Mouse (Mus musculus) layer of hippocampus, adult 8-10 months (tissue): ENCODE results near the gene Wdr64. TPM values are rescaled to one million over a fixed set of nuclear protein-coding genes. Genes with fewer than 3 reads are reported as not detected.

ENCODE experiments used
- DNase-seq, 2 experiments: peaks; one replicate each; pipeline ENCODE4 v3.0.0; 2022; ENCODE audit warnings: low spot score in 2 of 2
- total RNA-seq, 4 experiments: library from RNA; stranded (reverse); gene quantifications; 2 replicates each; pipeline ENCODE4 v1.2.4; 2022

The Wdr64 gene
- total RNA-seq = not detected

DNA sequence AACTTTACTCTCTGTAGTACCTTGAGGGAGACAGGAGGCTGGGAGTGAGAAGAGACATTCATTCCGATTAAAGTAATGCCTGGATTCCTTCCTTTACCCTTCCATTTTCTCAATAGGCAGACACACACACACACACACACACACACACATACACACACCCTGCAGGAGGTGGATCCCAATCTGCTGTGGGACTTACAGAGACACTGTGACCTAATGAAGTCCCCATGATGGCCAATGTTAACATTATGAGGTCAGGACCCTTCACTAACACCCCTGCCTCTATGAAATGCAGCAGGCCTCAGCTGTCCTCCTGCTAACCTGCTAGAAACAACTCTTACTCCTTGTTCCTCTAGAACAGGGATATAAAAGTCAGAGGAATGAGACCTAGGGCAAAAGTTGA is at the start of gene Wdr64:
Wdr64 (plus strand) TSS at position 301 of the 400 bp plus-strand sequence.
- DNase-seq = no peak

DNA sequence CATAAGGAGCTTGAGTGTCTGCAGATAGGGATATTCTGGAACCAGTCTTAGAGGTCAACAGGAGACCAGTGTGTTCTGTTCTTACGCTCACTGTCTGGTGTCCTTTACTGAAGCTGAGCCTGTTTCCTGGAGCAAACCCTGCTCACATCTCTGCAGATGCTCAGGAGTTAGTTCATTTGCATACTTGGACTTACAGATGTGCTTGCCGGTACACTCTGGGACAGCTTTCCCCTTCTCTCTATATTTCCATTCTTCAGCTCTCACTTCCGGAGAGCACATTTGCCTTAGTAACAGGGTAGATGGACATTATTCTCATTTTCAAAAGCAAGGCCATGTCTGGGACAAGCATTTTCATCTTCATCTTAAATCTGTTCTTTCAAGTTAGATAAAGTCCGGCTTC is 49.8 kb upstream of the Wdr64 start:
- no peak for DNase-seq

DNA sequence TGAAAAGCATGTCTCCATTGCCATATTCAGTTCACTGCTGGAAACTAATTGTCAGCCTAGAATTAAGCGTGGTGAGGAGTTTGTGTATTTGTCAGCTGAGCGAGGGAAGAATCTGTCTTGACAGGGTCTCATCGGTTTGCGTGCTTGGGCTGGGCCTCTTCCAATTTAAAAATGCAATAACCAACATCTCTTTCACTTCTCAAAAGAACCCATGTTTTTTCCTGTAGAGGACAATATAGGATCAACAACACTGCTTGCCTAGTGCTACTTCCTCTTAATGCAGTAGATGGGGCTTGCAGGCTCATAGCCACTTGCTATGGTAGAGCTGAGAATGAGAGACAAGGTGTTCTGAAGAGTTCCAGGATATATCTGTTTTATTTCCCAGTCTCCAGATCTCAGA is 38.5 kb upstream of the Wdr64 start:
- DNase-seq = no peak

DNA sequence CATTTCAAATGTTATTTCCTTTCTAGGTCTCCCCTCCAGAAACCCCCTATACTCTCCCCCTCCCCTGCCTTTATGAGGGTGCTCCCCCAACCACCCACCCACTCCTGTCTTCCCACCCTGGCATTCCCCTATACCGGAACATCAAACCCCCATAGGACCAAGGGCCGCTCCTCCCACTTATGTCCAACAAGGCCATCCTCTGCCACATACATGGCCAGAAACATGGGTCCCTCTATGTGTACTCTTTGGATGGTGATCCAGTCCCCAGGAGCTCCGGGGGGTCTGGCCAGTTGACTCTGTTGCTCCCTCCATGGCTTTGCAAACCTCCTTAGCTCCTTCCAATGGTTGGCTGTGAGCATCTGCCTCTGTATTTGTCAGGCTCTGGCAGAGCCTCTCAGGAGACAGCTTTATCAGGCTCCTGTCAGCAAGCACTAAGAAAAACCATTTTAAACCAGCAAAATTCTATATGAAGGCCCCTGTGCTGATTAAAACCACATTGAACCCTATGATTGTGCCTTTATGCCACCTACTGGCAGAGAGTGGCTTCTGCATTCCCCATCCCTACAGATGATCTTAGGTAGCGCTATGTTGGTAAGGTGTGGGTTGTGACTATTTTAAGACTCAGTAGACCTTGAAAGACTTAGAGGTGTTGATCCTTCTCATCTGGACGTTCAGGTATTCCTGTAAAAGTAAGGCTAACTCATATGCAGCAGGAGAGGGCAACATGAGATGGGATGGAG is 29.6 kb upstream of the Wdr64 start:
- DNase-seq = peak in 1 of 2 experiments; percentile 18

DNA sequence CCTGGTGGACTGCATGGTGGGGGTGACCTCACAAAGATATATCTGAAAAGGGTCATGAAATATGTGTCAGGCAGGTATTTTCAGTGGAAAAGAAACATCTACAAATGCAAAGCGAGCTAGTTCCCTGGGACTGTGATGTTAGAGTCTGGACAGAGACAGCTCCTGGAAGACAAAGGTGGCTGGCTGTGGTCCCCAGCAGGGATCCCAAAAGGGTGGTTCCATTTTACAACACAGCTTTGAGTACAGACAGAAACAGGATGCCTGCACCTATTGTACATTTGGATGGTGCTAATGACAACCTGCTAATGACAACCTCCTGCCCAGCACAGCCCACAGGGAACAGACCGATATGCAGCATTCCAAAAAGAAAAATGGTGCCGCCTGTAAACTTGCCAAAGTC is 28.9 kb upstream of the Wdr64 start:
- no peak for DNase-seq

DNA sequence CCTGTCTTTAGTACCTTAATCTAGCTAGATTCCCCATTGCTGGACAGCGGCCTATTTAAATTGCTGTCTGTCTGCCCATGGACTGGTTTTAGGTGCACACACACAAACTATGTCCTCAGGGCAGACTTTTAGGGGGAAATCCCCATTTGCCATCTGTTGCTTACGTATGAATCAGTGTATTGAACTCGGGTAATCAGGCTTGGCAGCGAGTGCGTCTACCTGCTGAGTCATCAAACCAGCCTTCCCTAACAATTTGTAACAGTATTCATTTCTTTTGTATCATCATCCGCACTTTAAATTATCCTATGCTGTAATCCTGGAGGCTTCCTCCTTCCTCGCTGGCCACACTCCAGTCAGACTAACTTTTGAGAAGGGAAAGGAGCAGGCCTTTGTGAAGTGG is 28.4 kb upstream of the Wdr64 start:
- no peak for DNase-seq

DNA sequence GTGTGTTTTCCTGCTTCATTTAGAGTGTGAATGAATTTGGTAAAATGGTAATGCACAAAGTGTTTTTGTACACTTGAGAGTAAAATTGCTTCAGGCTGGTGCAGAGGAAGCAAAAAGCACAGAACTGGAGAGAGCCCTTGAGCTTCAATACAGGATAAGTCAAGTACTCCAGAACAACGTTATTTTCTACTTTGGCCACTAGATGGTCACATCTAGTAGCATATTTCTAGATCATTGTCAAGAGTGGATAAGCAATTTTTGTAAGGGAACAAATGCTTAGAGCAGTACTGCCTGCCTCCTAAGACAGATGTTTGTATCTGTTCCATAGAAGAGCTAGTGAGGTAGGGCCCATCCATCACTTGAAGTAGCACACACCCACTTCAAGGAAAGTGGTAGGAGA is 26.8 kb upstream of the Wdr64 start:
- no peak for DNase-seq

DNA sequence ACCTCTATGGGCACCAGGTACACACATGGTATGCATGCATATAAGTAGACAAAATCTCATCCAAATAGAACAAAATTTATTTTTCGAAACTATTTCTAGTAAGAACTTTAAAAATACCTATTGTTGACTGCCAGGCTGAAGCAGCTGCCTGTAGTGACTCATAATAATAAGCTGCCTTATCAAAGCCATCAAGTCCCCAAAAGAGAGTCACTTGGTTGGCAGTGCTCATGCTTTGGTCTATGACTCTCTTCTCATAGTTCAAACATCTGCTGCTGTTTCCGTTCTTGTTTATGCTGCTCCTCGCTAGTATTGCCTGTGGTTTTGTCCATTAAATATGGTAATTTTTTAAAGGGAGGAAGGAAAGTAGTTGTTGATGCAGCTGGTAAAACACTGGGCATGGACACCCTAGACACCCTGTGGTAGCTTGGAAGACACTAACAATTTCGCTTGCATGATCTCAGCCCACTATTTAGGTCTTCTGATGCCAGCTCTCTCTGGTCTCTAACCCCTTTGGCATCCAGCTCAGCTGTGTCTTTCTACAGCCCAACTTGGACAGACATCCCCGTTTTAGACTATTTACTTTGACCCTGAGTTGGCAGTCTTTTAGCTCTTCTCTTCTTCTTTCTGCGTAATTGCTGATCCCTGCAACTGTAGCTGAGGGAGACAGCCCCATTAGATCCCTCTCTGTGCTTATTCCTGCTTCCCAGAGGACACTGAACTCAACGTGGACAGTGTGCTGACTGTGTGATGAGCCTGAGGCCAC is 24.6 kb upstream of the Wdr64 start:
- DNase-seq = no peak

DNA sequence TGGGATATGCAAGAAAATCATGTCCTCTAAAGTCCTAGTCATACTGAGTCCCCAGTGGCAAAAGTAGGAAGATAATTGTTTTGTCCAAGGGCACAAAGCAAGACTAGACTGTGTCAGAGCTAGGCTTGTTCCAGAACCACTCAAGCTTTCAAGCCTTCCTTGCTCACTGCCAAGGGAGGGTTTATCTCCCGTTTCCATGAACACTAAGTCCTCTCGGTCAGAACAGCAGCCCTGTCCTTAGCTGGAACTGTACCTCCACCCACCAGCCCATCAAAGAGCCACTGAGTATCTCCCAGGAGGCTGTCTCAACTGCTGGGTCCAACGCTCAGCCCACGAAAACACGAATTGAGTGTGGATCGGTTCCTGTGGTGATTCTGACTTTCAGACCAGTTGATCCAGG is 23.3 kb upstream of the Wdr64 start:
- no peak for DNase-seq

DNA sequence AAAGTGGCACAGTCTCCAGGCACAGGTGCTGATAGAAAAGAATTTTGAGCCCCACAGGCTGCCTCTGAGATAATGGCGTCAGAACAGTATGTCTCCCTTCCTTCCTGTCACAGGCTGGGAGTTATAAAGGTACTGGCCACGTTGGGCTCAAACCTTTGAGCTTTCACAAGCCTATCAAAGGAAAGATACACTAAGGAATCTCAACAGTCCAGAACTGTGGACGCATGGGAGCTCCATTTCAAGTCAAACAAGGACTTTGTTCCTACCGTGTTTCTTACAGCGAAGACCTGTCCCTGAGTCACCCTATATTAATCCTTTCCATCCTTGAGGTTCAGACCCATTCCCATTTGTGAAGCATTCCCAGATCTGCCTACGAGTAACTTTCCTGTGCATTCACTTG is 20.9 kb upstream of the Wdr64 start:
- no peak for DNase-seq

DNA sequence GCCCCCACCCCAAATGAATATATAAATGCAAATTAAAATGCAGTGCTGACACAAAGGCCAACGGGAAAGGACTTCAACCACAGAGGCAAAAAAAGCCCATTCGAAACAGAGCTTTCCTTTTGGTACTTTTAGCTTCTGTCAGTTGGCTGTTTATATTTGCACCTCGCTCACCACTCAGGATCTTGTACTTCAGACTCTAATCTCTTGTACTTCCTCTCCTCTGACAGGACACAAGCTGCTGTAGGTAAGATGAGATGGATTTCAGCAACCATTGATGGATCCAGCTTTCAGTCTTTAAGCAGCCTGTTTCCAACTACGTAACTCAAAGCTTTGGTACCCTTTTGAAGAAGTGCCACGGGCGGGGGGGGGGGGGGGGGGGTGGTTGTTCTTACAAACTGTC is 17.4 kb upstream of the Wdr64 start:
- no peak for DNase-seq

DNA sequence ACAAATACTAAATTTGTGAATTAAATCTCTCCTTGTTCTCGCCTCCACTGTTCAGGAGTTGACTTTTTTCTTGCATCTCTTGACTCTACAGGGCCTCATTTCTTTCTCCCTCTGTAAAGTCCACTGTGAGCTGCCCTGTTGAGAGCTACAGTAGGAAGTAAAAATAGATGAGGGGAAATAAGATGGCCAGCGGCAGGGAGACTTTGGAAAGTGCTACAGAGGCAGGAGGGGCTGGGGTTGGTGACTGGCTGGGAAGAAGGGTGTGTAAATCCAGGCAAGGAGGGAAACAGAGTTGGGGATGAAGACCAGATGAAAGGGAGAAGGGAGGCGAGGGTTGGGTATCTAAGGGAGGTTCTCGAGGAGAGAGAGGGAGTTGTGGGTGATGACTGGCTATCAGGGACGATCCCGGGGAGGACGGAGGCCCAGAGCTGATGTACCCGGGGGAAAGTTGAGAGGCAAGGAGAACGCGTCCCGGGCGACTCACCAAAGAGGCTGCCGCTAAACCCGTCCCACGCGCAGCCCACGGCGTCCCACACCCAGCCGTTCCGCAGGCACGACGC is 6.6 kb upstream of the Wdr64 start:
- DNase-seq = no peak

DNA sequence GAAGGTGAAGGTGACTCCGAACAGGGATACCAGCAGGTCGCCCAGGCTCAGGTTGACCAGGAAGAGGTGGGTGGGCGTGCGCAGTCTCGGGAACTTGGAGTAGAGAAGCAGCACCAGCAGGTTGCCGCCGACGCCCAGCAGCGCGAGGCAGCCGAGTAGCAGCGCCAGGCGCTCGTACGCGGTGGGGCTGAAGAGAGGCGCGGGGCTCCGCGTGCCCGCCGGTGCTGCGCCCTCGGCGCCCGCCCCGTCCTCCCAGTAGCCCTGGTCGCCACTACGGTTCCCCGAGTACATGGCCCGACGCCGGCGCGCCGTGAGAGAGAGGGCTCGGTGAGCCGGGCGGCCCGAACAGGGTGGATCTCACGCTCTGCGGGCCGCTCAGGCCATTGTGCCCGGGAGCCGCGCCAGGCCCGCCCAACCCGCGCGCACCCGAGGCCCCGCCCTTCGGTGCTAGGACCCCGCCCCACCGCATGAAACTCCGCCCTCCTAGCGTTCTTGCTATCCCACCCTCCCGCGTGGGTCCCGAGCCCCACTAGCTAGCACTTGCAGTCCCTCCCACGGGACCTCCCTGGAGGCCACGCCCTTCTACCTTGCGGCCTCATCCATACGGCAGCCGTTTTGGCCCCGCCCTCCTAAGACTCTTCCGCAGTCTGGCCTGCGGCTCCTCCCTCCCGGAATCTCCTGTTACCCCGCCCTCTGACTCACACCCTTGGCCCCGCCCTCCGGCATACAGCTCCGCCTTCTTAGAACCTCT is 6.0 kb upstream of the Wdr64 start, which contains the start of the genes Opn3 and Chml:
Opn3 (minus strand) TSS at position 531 of the 751 bp plus-strand sequence.
Chml (minus strand) TSS at position 656 of the 751 bp plus-strand sequence.
- peak; percentile 95 to 96 for DNase-seq

DNA sequence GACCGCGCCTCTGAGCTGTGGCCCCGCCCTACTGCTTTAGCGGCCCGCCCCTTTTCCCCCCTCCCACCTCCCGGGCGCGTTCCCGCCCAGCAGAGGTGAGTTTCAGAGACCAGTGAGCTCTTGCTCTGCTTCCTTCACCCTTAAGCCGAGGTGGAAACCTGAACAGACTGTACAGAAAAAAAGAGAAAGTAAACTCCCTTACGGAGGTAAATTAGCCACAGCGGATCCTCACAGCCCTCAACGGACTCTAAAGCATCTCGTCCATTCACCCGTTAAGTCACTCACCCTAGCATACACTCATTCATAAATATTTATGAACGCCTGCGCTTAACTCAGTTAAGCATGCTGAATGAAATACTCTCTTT is 5.4 kb upstream of the Wdr64 start:
- no peak for DNase-seq

DNA sequence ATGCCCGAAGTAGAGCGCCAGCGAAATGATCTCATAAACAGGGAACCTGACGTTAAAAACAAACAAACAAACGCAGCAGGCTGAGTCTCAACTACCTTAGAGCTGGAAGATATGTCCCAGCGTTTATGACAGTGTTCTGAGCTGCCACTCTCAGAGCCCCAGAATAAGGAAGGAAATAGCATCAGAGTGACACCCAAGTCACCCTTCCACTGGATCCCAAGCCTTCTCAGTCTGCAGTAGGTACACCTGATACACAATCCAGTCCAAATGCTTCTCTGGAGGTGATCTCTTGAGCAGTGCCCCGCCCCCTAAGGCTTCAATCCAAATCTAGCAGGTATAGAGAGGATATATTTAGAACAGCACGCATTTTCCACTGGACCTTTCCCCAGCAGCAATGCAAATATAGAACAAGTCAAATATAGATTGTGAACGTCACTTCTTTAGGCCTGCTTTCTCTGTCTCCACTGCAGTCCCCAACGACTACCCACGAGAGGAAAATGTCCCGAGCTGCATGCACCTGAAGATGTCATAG is 4.9 kb upstream of the Wdr64 start:
- DNase-seq = no peak

DNA sequence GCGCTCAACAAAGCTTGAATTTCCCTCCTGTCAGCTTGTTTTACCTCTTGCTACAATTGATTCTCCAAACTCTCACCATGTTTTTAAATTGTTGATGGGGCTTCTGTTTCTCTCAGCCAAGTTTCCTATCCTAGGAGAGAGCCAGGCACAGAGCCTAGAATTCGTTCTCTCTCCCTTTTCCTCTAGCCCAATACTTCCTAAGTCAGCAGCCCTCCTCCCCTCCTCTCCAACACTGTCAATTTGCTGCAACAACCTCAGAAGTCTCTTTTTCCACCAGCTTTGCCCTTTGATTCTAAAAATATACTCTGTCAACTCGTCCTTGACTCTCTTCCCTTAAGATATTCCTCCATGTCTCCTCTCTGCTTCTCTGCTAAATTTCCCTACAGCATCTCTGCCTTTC is 982 bp downstream of the Wdr64 start:
- DNase-seq = no peak

DNA sequence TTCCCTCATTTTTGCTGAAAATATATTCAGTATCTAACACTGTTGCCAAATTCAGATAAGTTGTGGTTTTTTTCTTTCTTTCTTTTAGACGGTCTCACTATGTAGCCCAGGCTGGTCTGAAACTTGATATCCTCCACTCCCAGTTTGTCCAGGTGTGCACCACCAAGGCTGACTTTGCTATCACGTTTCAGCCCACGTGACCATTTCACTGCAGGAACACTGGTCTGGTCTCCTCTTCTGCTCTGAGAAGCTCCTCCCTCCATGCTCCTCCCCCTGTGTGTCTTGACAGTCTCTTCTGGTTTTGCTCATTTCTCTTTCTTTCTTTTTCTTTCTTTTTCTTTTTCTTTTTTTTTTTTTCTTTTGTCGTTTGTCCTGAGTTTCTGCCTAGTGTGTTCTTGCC is 1.4 kb downstream of the Wdr64 start:
- no peak for DNase-seq

DNA sequence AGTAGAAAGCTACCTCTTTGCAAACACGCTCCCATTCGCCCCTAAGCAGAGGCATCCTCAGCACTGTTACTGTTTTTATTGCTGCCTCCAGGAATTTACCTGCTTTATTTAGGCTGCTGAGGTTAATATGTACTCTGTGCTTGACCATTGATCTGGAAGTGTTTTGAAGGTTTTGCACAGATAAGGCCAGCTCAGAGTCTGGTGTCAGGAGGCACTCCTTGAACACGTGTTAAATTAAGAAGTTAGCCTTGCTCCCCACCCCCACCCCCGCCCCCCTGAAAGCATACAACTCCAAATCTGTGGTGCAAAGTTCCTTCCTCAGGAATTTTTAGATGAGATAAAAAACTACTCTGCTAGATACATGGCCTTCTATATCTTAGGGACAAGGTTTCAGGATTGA is 2.8 kb downstream of the Wdr64 start:
- DNase-seq = no peak

DNA sequence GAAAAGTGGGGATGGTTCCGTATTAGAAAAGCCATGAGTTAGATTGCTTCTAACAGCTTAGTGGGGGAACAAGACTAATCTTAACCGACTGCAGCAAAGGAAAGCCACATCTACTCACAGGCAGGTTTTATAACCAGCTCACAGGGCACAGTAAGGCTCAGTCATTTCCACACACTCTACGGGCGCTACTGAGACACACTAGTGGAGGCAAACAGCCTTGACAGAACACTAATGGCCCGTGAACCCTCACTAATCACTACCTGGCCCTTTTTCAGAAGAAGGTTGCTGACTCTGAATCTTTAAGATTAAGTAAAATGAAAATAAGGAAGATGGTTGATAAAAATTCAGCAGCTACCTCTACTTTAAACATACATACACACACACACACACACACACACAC is 9.2 kb downstream of the Wdr64 start:
- no peak for DNase-seq

DNA sequence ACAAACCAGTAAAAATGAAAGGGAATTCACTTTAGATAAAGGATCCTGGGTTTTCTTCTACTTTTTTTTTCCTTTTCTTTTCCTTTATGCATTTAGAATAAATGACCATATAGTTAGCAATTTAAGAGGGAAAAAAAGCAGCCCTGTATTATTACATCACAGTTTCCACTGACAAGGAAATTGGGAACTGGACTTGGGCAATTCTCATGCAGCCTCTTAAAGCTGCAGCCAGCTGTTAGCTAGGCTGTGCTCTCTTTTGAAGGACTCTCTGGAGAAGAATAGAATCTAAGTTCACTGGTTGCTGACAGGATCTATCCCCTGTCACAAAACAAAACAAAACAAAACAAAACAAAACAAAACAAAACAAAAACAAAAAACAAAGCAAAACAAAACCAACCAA is 9.6 kb downstream of the Wdr64 start:
- DNase-seq = no peak

DNA sequence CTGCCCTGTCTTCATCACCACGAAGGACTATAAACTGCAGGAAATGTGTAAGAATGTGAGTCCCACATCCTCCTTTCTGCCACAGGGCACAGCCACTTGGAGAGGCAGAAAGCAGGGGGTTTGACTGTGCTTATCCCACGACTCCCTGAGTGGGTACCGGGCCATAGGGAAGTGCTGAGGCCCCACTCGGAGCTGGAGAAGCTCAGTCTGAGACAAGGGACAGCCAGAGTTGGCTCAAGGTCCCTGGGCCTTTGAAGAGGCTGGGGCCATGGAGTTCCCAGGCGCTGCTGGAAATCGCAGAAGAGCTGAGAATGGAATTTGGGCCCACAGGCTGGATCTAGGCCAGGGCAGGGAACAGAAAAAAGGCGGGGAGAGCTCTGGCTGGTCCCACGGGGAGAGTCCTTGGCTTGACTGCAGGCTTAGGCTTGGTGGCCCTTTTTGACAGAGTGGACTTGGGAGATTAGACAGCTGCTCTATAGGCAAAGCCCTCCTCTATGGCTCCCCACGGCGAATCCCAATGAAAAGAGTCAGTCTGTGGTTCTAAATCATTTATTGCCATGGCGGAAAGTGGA is 14.0 kb downstream of the Wdr64 start:
- DNase-seq = no peak
